Comparison of ENCODE assay signal across 10 mouse cellular contexts in the genomic region with DNA sequence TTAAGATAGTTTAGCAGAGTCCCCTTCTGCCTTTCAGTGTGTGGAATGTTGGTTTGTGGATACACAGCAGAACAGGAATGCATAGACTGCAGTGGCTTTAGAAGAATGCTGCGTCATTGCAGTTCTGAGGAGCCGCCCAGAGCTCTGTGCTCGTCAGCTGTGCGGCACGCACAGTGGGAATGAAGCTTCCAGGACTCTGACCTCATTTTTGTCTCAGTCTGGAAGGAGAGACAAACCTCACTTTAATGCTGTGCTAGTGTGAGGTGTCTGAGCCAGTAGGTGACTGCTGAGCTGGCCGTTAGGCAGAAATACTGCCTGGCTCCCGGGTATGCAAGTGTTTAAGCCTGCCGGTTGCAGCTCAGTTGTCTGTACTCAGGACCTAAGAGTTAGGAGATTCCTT. TPM values are rescaled to one million over a fixed set of nuclear protein-coding genes. Genes with fewer than 3 reads are reported as not detected.
DNase-seq lines count a peak whose midpoint lies in the region; ATAC-seq and TF ChIP-seq lines count a peak whose summit lies in the region.
"Had no signal": no experiment of that assay in that cellular context is flagged by ENCODE, and none has a peak within 500 bp of the region (broad histone marks: within the 10 kb centered on the region; RNA-seq: fewer than 3 reads in every experiment).

No protein-coding gene starts in this region.

- intact Hi-C loops in left cerebral cortex, adult 2 months (cut with DNase I), result no loop called here
- intact Hi-C loops in left cerebral cortex, postnatal 4 days (cut with DNase I), result no loop called here

- no peaks in the 10 kb centered on the region for H3K9me3 ChIP-seq in heart, embryonic 16.5 days (replicated peaks; ENCODE audit: control insufficient read depth, low read length)
- H3K9me3 ChIP-seq in liver, embryonic 14.5 days (ENCODE audit: control insufficient read depth, low read length), result no peaks in the 10 kb centered on the region

- H3K4me3 ChIP-seq in left cerebral cortex, adult 2 months, result no peak overlapping the region
- H3K4me3 ChIP-seq in heart, embryonic 16.5 days (ENCODE audit: low read length), result no peak overlapping the region
- H3K4me3 ChIP-seq in liver, embryonic 14.5 days (ENCODE audit: insufficient read depth in 1 of 2, low read depth in 2 of 2, low read length in 2 of 2), result peak overlapping the region in 1 of 2 experiments; percentile 1; a peak in 1 of 4 replicates

- ATAC-seq in heart, embryonic 16.5 days (replicated peaks; ENCODE audit: extremely low read depth, insufficient read depth, low FRiP score), result peak; percentile 82; the same call in 1 of the 2 replicates
- ATAC-seq in liver, embryonic 14.5 days (ENCODE audit: insufficient read depth), result peak; percentile 77

- H3K27ac ChIP-seq in left cerebral cortex, adult 2 months, result peak overlapping the region; percentile 12
- H3K27ac ChIP-seq in heart, embryonic 16.5 days (ENCODE audit: low read length), result peak overlapping the region; percentile 60
- peak overlapping the region; percentile 66 for H3K27ac ChIP-seq in liver, embryonic 14.5 days

- peaks cover 22% of the 10 kb centered on the region for H3K4me1 ChIP-seq in heart, embryonic 16.5 days (ENCODE audit: control insufficient read depth, insufficient read depth, low read length)
- peaks cover under 1 to 17% of the 10 kb centered on the region in 2 experiments for H3K4me1 ChIP-seq in liver, embryonic 14.5 days (replicated peaks; ENCODE audit: control insufficient read depth in 2 of 2, insufficient read depth in 2 of 2, low read length in 1 of 2)

- H3K9ac ChIP-seq in heart, embryonic 16.5 days (ENCODE audit: low read length), result no peak overlapping the region; the same call in 1 of the 2 replicates
- peak overlapping the region; percentile 45 for H3K9ac ChIP-seq in liver, embryonic 14.5 days (replicated peaks)

- WGBS in heart, embryonic 16.5 days, result 47% methylated on average over 8 of the region's 8 CpGs
- 80% methylated on average over 8 of the region's 8 CpGs for WGBS in liver, embryonic 14.5 days (ENCODE audit: insufficient replicate concordance)

- no peaks in the 10 kb centered on the region for H3K27me3 ChIP-seq in heart, embryonic 16.5 days (ENCODE audit: control insufficient read depth, insufficient read depth, low read length)
- H3K27me3 ChIP-seq in liver, embryonic 14.5 days (ENCODE audit: control insufficient read depth, insufficient read depth, low read length), result no peaks in the 10 kb centered on the region

- peak overlapping the region; percentile 12; the same call in 1 of the 2 replicates for H3K4me2 ChIP-seq in heart, embryonic 16.5 days (ENCODE audit: low read depth, low read length)
- peak overlapping the region; percentile 36 for H3K4me2 ChIP-seq in liver, embryonic 14.5 days (ENCODE audit: low read depth)

- peaks cover 70% of the 10 kb centered on the region for H3K36me3 ChIP-seq in heart, embryonic 16.5 days (ENCODE audit: control insufficient read depth, insufficient read depth)
- peaks cover 100% of the 10 kb centered on the region for H3K36me3 ChIP-seq in liver, embryonic 14.5 days (replicated peaks; ENCODE audit: control insufficient read depth, insufficient read depth, low read depth)

- no peak for TF ChIP-seq CTCF in left cerebral cortex, adult 2 months (IDR thresholded peaks at IDR 0.05)
- no peak for TF ChIP-seq CTCF in liver, embryonic 14.5 days (IDR thresholded peaks at IDR 0.05; ENCODE audit: low read depth)

- TF ChIP-seq EP300 in liver, embryonic 14.5 days (IDR thresholded peaks at IDR 0.05; ENCODE audit: low read depth), result 0 out of 2 replicates have a peak, but pooled peaks have one; percentile 20

- DNase-seq in left cerebral cortex, adult 2 months (ENCODE audit: extremely low spot score in 1 of 2, low spot score in 2 of 2), result no peak
- no peak for DNase-seq in left cerebral cortex, adult 11 months (ENCODE audit: low spot score)
- peak; percentile 46 for DNase-seq in c-Kit-negative CD71-positive TER-119-positive erythroid progenitor cells, embryonic 14.5 days (ENCODE audit: low read depth, low spot score)
- no peak for DNase-seq in liver, embryonic 14.5 days (ENCODE audit: low read depth in 3 of 3, low spot score in 3 of 3)
- no peak for DNase-seq in thymus, postnatal 14 days
- DNase-seq in adrenal gland, postnatal 14 days, result no peak
- no peak for DNase-seq in left cerebral cortex, postnatal 4 days
- DNase-seq: midbrain, embryonic 14.5 days; thymus, postnatal 36 days had no signal

RNA-seq across cellular contexts. Expression of gene Slc20a1, which starts 8.3 kb away (rescaled TPM):
- total RNA-seq in left cerebral cortex, adult 2 months (2021), result 100 to 1,000 TPM; 161 to 164 TPM
- polyA plus RNA-seq in heart, embryonic 16.5 days (2015; fragmentation: Nextera tagmentation; extraction: Ambion mirVana), result 20.5 and 21.1 TPM in 2 replicates
- 37.7 and 50.7 TPM in 2 replicates for polyA plus RNA-seq in liver, embryonic 14.5 days (2012; rRNA removed)
- polyA plus RNA-seq in liver, embryonic 14.5 days (2014; fragmentation: Nextera tagmentation; extraction: Ambion mirVana), result 42.7 and 49.2 TPM in 2 replicates
- 19.1 and 24.3 TPM in 2 replicates for total RNA-seq in adrenal gland, postnatal 14 days (2021)
- 100 to 1,000 TPM; 109 to 111 TPM for total RNA-seq in left cerebral cortex, postnatal 4 days (2021)

Comparison
In these comparisons a context has a peak if more than half of its experiments do, and no peak if none do; other contexts are left out.
1. H3K27ac ChIP-seq: peak in every context shown above with its lines; median percentile 66 in liver, embryonic 14.5 days; 60 in heart, embryonic 16.5 days; 12 in left cerebral cortex, adult 2 months.